Mouse (Mus musculus) heart, postnatal 0 days (tissue): ENCODE results near the gene Sgta.
"Not testable (repeated sequence)": the region's sequence is repeated elsewhere in the genome, so short reads cannot be mapped to it uniquely, and the experiment has no call there.

Source experiments
- CTCF ChIP-seq: IDR thresholded peaks from 2 replicates; pipeline ENCODE4 v1.5.1; 2016; ENCODE audit warnings: antibody characterized with exemption, control low read depth, low read depth
- EP300 ChIP-seq: IDR thresholded peaks from 2 replicates; pipeline ENCODE4 v1.6.1; 2016; ENCODE audit warnings: antibody characterized with exemption, low read depth

DNA sequence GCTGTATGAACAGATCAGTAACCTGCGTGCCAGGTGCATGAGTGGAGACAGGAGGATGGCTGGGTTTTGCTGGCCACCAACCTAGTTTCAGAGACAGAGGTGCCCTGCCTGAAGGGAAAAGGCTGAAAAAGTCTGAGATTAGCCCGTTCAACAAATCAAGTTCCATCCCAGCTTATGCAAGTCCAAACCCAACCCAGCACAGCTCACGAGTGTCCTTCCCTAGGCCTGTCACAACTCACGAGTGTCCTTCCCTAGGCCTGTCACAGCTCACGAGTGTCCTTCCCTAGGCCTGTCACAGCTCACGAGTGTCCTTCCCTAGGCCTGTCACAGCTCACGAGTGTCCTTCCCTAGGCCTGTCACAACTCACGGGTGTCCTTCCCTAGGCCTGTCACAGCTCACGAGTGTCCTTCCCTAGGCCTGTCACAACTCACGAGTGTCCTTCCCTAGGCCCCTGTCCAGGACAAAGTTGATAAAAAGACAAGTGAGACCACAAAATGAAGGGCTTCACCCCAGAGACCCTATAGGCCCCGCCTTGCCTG is 4.1 kb downstream of the Sgta start:
- TF ChIP-seq EP300, CTCF: not testable (repeated sequence)
